Mouse (Mus musculus): ENCODE data around the gene Nrxn2. TPM values are rescaled to one million over a fixed set of nuclear protein-coding genes. Genes with fewer than 3 reads are reported as not detected.

The Nrxn2 gene
- polyA plus RNA-seq, 1 experiment = 6.4 TPM

GRCm38 (mm10) chr19:6466945-6467344, 48.4 kb downstream of the Nrxn2 start:
- H3K4me3 ChIP-seq (ENCODE audit: insufficient read depth, low read depth, low read length) = no peak overlapping the region
- no peaks in the 10 kb centered on the region for H3K27me3 ChIP-seq (replicated peaks; ENCODE audit: control insufficient read depth, insufficient read depth, low read length)
- H3K27ac ChIP-seq (ENCODE audit: insufficient read depth, low read depth, low read length) = no peak overlapping the region
- TF ChIP-seq POLR2A (IDR thresholded peaks at IDR 0.05; ENCODE audit: low read depth, low read length) (no peak), CTCF (conservative IDR thresholded peaks at IDR 0.05; ENCODE audit: insufficient read depth, insufficient read length, low read depth, low read length) (no peak)
- no peaks in the 10 kb centered on the region for H3K4me1 ChIP-seq (ENCODE audit: control insufficient read depth, insufficient read depth, low read length)
- no peak for DNase-seq
- H3K36me3 ChIP-seq (ENCODE audit: control insufficient read depth, insufficient read depth, low read length) = no peaks in the 10 kb centered on the region
- 93% methylated on average over 3 of the region's 3 CpGs for WGBS

DNA sequence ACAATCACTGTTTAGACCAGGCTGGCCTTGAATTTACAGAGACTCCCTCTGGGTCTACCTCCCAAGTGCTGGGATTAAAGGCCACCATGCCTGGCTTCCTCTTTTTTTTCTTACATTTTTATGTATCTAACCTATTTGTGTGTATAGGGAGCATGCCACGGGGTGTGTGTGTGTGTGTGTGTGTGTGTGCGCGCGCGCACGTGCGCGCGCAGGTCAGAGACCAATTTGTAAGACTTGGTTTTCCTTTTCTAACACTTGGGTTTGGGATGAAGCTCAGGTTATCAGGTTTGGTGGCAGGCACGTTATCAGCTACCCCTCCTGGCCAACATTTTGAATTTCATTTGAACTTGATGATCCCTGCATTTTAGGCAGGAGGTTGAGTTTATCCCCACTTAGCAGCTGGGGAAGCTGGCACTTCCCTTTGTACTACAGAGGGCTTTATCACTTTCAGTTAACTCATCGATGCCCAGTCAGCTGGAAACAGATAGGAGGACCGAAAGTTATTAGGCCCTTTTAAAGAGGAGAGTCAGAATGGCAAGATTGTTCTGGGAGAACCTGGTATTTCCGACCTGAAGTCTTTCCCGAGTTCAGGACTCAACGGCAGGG, 48.9 kb downstream of the Nrxn2 start:
- no peak overlapping the region for H3K4me3 ChIP-seq (ENCODE audit: insufficient read depth, low read depth, low read length)
- 88% methylated on average over 15 of the region's 15 CpGs for WGBS
- no peaks in the 10 kb centered on the region for H3K4me1 ChIP-seq (ENCODE audit: control insufficient read depth, insufficient read depth, low read length)
- no peaks in the 10 kb centered on the region for H3K27me3 ChIP-seq (replicated peaks; ENCODE audit: control insufficient read depth, insufficient read depth, low read length)
- no peak overlapping the region for H3K27ac ChIP-seq (ENCODE audit: insufficient read depth, low read depth, low read length)
- H3K36me3 ChIP-seq (ENCODE audit: control insufficient read depth, insufficient read depth, low read length) = no peaks in the 10 kb centered on the region
- TF ChIP-seq CTCF (conservative IDR thresholded peaks at IDR 0.05; ENCODE audit: insufficient read depth, insufficient read length, low read depth, low read length) (no peak), POLR2A (IDR thresholded peaks at IDR 0.05; ENCODE audit: low read depth, low read length) (no peak)
- DNase-seq = no peak

DNA sequence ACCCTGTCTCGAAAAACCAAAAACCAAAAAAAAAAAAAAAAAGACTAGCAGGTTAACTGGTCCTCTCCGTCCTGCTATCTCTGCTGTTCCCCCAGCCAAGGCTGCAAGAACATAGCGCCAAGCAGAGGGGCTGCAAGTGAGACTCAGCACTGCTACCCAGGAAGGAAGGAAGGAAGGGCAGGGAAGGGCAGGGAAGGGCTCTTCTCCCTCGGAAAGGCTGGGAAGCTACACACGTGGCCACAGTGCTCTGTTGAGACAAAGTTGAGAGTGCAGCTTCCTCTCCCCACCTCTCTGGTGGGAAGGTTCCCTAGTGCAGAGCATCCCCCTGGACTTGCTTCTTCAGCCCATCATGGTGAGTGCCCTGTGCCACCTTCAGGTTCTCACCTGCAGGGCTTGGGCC, 53.1 kb downstream of the Nrxn2 start:
- Histone ChIP-seq H3K27ac (ENCODE audit: insufficient read depth, low read depth, low read length) (no peak overlapping the region), H3K36me3 (ENCODE audit: control insufficient read depth, insufficient read depth, low read length) (no peaks in the 10 kb centered on the region), H3K4me3 (ENCODE audit: insufficient read depth, low read depth, low read length) (no peak overlapping the region), H3K27me3 (replicated peaks; ENCODE audit: control insufficient read depth, insufficient read depth, low read length) (no peaks in the 10 kb centered on the region), H3K4me1 (ENCODE audit: control insufficient read depth, insufficient read depth, low read length) (no peaks in the 10 kb centered on the region)
- WGBS = 53% methylated on average over 5 of the region's 5 CpGs
- no peak for TF ChIP-seq CTCF (conservative IDR thresholded peaks at IDR 0.05; ENCODE audit: insufficient read depth, insufficient read length, low read depth, low read length)
- TF ChIP-seq POLR2A (IDR thresholded peaks at IDR 0.05; ENCODE audit: low read depth, low read length) = no peak
- peak; percentile 12 for DNase-seq

- no peak for TF ChIP-seq POLR2A (IDR thresholded peaks at IDR 0.05; ENCODE audit: low read depth, low read length)
- TF ChIP-seq CTCF (conservative IDR thresholded peaks at IDR 0.05; ENCODE audit: insufficient read depth, insufficient read length, low read depth, low read length) = no peak
- H3K4me1 ChIP-seq (ENCODE audit: control insufficient read depth, insufficient read depth, low read length) = no peaks in the 10 kb centered on the region
- H3K4me3 ChIP-seq (ENCODE audit: insufficient read depth, low read depth, low read length) = no peak overlapping the region
- no peaks in the 10 kb centered on the region for H3K36me3 ChIP-seq (ENCODE audit: control insufficient read depth, insufficient read depth, low read length)
- no peaks in the 10 kb centered on the region for H3K27me3 ChIP-seq (replicated peaks; ENCODE audit: control insufficient read depth, insufficient read depth, low read length)
- no peak overlapping the region for H3K27ac ChIP-seq (ENCODE audit: insufficient read depth, low read depth, low read length)
- 75% methylated on average over 9 of the region's 9 CpGs for WGBS
- DNase-seq = no peak
These were observed 54.3 kb downstream of the Nrxn2 start for GRCm38 (mm10) chr19:6472821-6473220.

DNA sequence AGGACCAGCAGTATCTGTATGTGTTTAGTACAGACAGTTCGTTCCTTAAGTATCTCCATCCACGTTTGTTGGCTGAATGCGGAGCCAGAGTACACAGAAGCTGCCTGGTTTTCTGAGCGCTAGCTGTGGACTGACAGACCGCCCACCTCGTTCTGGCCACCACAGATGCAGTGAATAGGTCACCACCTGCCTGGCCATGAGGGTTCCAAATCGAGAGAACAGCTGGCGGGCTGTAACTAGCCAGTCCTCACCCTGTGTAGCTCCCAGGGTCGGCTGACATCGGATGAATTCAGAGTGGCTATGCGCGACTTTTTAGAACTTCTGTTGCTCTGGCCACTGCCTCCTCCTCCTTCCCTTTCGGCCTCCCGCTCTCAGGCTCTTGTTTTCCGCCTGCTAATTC, 56.2 kb downstream of the Nrxn2 start:
- H3K36me3 ChIP-seq (ENCODE audit: control insufficient read depth, insufficient read depth, low read length) = no peaks in the 10 kb centered on the region
- no peaks in the 10 kb centered on the region for H3K4me1 ChIP-seq (ENCODE audit: control insufficient read depth, insufficient read depth, low read length)
- WGBS = 51% methylated on average over 15 of the region's 15 CpGs
- no peak overlapping the region for H3K4me3 ChIP-seq (ENCODE audit: insufficient read depth, low read depth, low read length)
- no peak for DNase-seq
- TF ChIP-seq CTCF (conservative IDR thresholded peaks at IDR 0.05; ENCODE audit: insufficient read depth, insufficient read length, low read depth, low read length) (no peak), POLR2A (IDR thresholded peaks at IDR 0.05; ENCODE audit: low read depth, low read length) (no peak)
- H3K27ac ChIP-seq (ENCODE audit: insufficient read depth, low read depth, low read length) = no peak overlapping the region
- no peaks in the 10 kb centered on the region for H3K27me3 ChIP-seq (replicated peaks; ENCODE audit: control insufficient read depth, insufficient read depth, low read length)

- H3K27ac ChIP-seq (ENCODE audit: insufficient read depth, low read depth, low read length) = no peak overlapping the region
These were observed 56.6 kb downstream of the Nrxn2 start for GRCm38 (mm10) chr19:6475129-6475528.

DNA sequence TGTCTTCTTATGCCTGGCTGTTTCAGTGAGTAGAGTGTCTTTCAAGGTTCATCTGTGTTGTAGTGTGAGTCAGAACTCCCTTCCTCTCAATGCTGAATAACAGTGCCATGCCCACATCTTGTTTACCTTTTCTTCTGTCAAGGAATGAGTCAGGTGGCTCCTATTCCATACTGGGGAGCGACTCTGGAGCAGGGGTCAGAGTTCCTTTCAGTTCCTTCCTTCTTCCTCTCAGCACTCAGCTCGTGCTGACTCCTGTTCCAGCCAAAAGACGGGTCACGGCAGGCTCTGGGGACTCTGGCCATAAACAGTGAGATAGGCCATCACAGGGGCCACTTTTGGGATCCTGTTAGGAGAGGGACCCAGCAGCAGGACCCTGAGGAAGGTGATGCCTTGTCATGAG, 58.5 kb downstream of the Nrxn2 start:
- TF ChIP-seq POLR2A (IDR thresholded peaks at IDR 0.05; ENCODE audit: low read depth, low read length) (no peak), CTCF (conservative IDR thresholded peaks at IDR 0.05; ENCODE audit: insufficient read depth, insufficient read length, low read depth, low read length) (no peak)
- DNase-seq = peak; percentile 25
- 33% methylated on average over 4 of the region's 4 CpGs for WGBS

More at GRCm38 (mm10) chr19:6475129-6475528, 56.6 kb downstream of the Nrxn2 start:
- no peak overlapping the region for H3K4me3 ChIP-seq (ENCODE audit: insufficient read depth, low read depth, low read length)
- WGBS = 37% methylated on average over 5 of the region's 5 CpGs
- H3K4me1 ChIP-seq (ENCODE audit: control insufficient read depth, insufficient read depth, low read length) = no peaks in the 10 kb centered on the region
- H3K27me3 ChIP-seq (replicated peaks; ENCODE audit: control insufficient read depth, insufficient read depth, low read length) = no peaks in the 10 kb centered on the region
- TF ChIP-seq CTCF (conservative IDR thresholded peaks at IDR 0.05; ENCODE audit: insufficient read depth, insufficient read length, low read depth, low read length) (no peak), POLR2A (IDR thresholded peaks at IDR 0.05; ENCODE audit: low read depth, low read length) (no peak)
- H3K36me3 ChIP-seq (ENCODE audit: control insufficient read depth, insufficient read depth, low read length) = no peaks in the 10 kb centered on the region
- peak; percentile 27 for DNase-seq

More for the DNA sequence above, 58.5 kb downstream of the Nrxn2 start:
- Histone ChIP-seq H3K4me1 (ENCODE audit: control insufficient read depth, insufficient read depth, low read length) (no peaks in the 10 kb centered on the region), H3K27ac (ENCODE audit: insufficient read depth, low read depth, low read length) (no peak overlapping the region), H3K36me3 (ENCODE audit: control insufficient read depth, insufficient read depth, low read length) (no peaks in the 10 kb centered on the region), H3K27me3 (replicated peaks; ENCODE audit: control insufficient read depth, insufficient read depth, low read length) (no peaks in the 10 kb centered on the region), H3K4me3 (ENCODE audit: insufficient read depth, low read depth, low read length) (no peak overlapping the region)
